Mouse (Mus musculus) intestine, postnatal 0 days (tissue): Measurements from ENCODE around the gene Chd2. TPM values are rescaled to one million over a fixed set of nuclear protein-coding genes. Genes with fewer than 3 reads are reported as not detected.

ENCODE experiments used
- ATAC-seq: fragments of 200-750 bp; cut with Nextera tagmentation; 2 replicates; pipeline ENCODE4 v1.8.0; 2017; ENCODE audit warnings: mild to moderate bottlenecking, moderate TSS enrichment, moderate library complexity
- H3K27ac ChIP-seq: fragments of 300-500 bp; sonication (generic); 2 replicates; pipeline ENCODE4 v1.5.1; 2014; ENCODE audit warnings: mild to moderate bottlenecking, low read depth, low read length, moderate library complexity
- H3K27me3 ChIP-seq: fragments of 300-500 bp; sonication (generic); replicated peaks from 2 replicates; pipeline ENCODE4 v1.6.1; 2014; ENCODE audit warnings: low read length, mixed read lengths; ENCODE audit not compliant: control insufficient read depth, insufficient read depth
- H3K36me3 ChIP-seq: fragments of 300-500 bp; sonication (generic); 2 replicates; pipeline ENCODE4 v1.6.1; 2014; ENCODE audit warnings: mild to moderate bottlenecking, moderate library complexity; ENCODE audit not compliant: control insufficient read depth, insufficient read depth
- H3K4me1 ChIP-seq: fragments of 300-500 bp; sonication (generic); replicated peaks from 2 replicates; pipeline ENCODE4 v1.6.1; 2014; ENCODE audit warnings: antibody characterized with exemption, low read length, mixed read lengths; ENCODE audit not compliant: control insufficient read depth, insufficient read depth
- H3K4me2 ChIP-seq: fragments of 300-500 bp; sonication (generic); replicated peaks from 2 replicates; pipeline ENCODE4 v1.6.1; 2014; ENCODE audit warnings: low read depth, mild to moderate bottlenecking, moderate library complexity
- H3K4me3 ChIP-seq: fragments of 300-500 bp; sonication (generic); 2 replicates; pipeline ENCODE4 v1.5.1; 2014; ENCODE audit warnings: low read depth, low read length
- H3K9ac ChIP-seq: fragments of 300-500 bp; sonication (generic); 2 replicates; pipeline ENCODE4 v1.6.1; 2014; ENCODE audit warnings: mild to moderate bottlenecking, low read depth, low read length
- H3K9me3 ChIP-seq: fragments of 300-500 bp; sonication (generic); 2 replicates; pipeline ENCODE4 v1.6.1; 2016; ENCODE audit warnings: mixed run types; ENCODE audit not compliant: control insufficient read depth
- CTCF ChIP-seq: sonication (generic); IDR thresholded peaks from 2 replicates; pipeline ENCODE4 v1.5.1; 2016; ENCODE audit warnings: low read depth, mild to moderate bottlenecking, control low read depth, antibody characterized with exemption, moderate library complexity
- WGBS: fragments of 180-500 bp; shearing (Covaris S2); extraction: QIAGEN DNeasy Blood & Tissue Kit; methylation state at CpG from one replicate; pipeline ENCODE4 v1.1.7; 2014; 5-methylcytosine and 5-hydroxymethylcytosine counted together
- polyA plus RNA-seq: library from polyadenylated mRNA; unstranded; fragments of >200 nt; fragmentation: Nextera tagmentation; extraction: Ambion mirVana; gene quantifications from 2 replicates; pipeline ENCODE4 v1.2.1, GENCODE M21; 2015

The Chd2 gene
- polyA plus RNA-seq, 1 experiment from 2014 or later: 19.3 TPM

DNA sequence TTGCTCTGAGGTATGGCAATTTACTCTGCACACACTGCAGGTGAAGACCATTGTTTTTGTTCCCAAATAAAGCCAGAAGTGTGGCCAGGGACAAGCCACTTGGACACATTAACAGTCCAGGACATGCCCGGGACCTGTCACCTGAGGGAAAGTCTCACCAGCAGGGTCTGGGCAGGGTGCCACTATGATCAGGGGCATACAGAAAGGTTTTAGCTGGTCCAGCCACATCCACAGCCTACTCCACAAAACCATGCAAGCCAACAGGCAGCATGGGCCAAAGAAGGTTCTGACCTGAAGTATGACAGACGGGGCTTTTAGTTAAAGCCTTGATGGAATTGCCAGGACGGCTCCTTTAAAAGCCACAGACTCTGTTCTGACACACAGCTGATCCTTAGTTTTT is 116.9 kb downstream of the Chd2 start:
- Histone ChIP-seq H3K9ac (no peak overlapping the region), H3K36me3 (peaks cover 29% of the 10 kb centered on the region), H3K27me3 (no peaks in the 10 kb centered on the region), H3K27ac (no peak overlapping the region), H3K4me2 (no peak overlapping the region), H3K4me3 (no peak overlapping the region), H3K4me1 (no peaks in the 10 kb centered on the region), H3K9me3 (no peaks in the 10 kb centered on the region)
- no peak for ATAC-seq
- TF ChIP-seq CTCF: no peak
- WGBS: 74% methylated on average over 3 of the region's 3 CpGs

DNA sequence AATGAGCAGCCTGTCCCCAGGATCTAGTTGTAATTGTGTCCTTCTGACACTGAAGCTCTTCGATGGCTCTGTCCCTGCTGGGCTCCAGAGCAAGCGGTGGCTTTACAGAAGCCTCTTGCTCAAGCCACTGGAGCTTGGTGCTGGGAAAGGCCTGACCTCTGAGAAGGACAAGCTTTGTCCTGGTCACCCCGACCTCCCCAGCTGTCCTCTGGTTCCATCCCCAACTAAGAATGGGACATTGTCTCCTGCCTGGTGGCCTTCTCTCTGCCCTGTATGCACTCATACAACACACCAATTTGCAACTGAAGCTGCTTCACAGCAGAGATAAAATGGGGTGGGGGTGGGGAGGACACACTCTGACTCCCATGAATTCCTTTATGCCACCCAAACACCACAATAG is 117.4 kb downstream of the Chd2 start:
- TF ChIP-seq CTCF: no peak
- WGBS: 62% methylated on average over 3 of the region's 3 CpGs
- no peaks in the 10 kb centered on the region for H3K27me3 ChIP-seq
- H3K27ac ChIP-seq: no peak overlapping the region
- H3K4me3 ChIP-seq: no peak overlapping the region
- H3K4me2 ChIP-seq: no peak overlapping the region
- peaks cover 25% of the 10 kb centered on the region for H3K36me3 ChIP-seq
- ATAC-seq: no peak
- H3K9me3 ChIP-seq: no peaks in the 10 kb centered on the region
- no peak overlapping the region for H3K9ac ChIP-seq
- no peaks in the 10 kb centered on the region for H3K4me1 ChIP-seq

DNA sequence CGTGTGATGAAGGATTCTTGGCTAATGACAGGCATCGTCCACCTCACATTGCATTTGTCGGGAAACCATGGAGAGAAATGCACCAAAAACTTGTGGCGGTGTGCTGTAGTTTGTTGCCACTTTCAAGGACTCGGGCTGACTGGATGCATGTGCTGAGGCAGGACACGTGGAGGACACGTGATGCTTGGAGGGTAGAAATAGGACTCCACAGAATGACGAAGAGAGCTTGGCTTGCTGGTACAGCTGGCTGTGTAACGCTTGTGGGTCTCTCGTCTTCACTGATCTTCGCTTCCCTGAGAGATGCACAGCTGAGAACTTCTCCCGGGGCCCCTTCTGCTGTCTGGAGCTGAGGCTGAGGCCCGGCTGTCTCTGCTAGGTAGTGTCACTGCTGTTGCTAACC is 118.4 kb downstream of the Chd2 start:
- TF ChIP-seq CTCF: no peak
- ATAC-seq: no peak
- WGBS: 74% methylated on average over 13 of the region's 13 CpGs

DNA sequence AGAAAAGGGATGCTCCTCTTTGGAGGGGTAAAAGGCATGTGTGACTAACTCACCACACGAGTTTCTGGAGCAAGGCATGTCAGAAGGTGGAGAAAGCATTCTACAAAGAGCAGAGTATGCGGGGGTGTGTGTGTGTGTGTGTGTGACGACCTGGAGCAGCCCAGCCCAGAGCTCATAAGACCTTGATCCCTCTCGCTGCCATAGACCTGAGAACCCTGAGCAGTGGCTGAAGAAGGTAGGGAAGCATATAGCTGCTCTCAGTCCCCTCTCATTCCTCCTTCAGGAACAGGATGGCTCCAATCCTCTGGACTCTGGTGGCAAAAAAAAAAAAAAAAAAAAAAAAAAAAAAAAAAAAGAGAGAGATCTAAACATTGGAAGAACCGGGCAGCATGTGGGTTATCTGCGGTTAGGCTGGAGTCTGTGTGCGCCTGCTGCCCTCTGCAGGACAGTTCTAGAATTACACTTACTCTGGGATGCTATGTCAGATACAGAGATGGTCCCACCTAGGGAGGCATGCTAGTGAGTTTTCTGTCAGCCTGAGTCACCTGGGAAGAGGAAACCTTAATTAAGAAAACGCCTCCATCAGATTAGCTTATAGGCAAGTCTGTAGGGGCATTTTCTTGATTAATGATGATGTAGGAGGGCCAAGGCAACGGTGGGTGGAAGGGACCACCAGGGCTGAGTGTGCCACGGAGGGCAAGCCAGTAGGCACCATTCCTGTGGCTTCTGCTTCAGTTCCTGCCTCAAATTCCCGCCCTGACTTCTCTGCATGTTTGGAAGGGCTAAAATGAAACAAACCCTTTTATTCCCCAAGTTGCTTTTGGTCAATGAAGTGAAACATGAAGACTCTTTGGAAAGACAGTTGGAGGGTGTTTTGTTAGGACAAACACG is 119.2 kb downstream of the Chd2 start:
- no peak overlapping the region for H3K27ac ChIP-seq

More for the DNA sequence above, 118.4 kb downstream of the Chd2 start:
- Histone ChIP-seq H3K9me3 (no peaks in the 10 kb centered on the region), H3K27ac (no peak overlapping the region), H3K9ac (no peak overlapping the region), H3K36me3 (peaks cover 20% of the 10 kb centered on the region), H3K27me3 (no peaks in the 10 kb centered on the region), H3K4me3 (no peak overlapping the region), H3K4me1 (no peaks in the 10 kb centered on the region), H3K4me2 (no peak overlapping the region)

DNA sequence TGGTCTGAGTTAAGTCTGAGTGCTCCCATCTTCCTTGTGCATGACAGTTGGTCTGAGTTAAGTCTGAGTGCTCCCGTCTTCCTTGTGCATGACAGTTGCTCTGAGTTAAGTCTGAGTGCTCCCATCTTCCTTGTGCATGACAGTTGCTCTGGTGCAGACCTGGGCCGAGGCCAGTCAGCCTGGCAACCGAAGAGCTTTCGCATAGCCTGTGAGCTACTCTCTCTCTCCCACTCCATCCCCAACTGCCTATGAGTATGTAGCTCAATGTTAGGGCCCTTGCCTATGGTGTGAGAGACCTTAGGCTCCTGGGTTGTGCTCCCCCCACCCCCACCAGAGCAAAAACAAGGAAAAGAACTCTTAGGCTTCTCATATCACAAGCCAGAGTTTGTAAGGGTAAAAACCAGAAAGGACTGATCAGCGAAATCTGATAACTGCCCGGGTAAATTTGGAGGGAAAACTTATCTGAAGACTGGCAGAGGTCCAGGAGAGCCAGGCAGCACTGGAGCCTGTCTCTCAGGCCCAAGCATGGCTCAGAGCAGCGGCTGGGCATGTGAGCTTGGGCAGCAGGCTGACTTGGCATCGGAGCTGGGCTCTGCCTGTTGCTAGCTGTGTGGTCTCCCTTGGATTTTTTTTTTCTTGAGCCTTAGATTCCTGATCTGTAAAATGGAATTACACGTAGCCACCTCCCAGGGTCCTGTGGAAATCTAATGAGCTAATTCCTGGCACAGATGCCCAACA is 120.2 kb downstream of the Chd2 start:
- peaks cover 5% of the 10 kb centered on the region; the same call in 1 of the 2 replicates for H3K36me3 ChIP-seq
- H3K9me3 ChIP-seq: no peaks in the 10 kb centered on the region
- H3K4me1 ChIP-seq: no peaks in the 10 kb centered on the region
- no peak for TF ChIP-seq CTCF
- ATAC-seq: no peak
- no peak overlapping the region for H3K4me3 ChIP-seq
- H3K27ac ChIP-seq: no peak overlapping the region
- H3K27me3 ChIP-seq: no peaks in the 10 kb centered on the region
- H3K9ac ChIP-seq: no peak overlapping the region
- no peak overlapping the region for H3K4me2 ChIP-seq
- WGBS: 69% methylated on average over 9 of the region's 9 CpGs

More for the DNA sequence above, 119.2 kb downstream of the Chd2 start:
- Histone ChIP-seq H3K36me3 (peaks cover 12% of the 10 kb centered on the region), H3K4me3 (no peak overlapping the region), H3K9me3 (no peaks in the 10 kb centered on the region), H3K4me1 (no peaks in the 10 kb centered on the region), H3K9ac (no peak overlapping the region), H3K4me2 (no peak overlapping the region), H3K27me3 (no peaks in the 10 kb centered on the region)
- peak; percentile 93 for TF ChIP-seq CTCF
- ATAC-seq: no peak
- 27% methylated on average over 12 of the region's 12 CpGs for WGBS

DNA sequence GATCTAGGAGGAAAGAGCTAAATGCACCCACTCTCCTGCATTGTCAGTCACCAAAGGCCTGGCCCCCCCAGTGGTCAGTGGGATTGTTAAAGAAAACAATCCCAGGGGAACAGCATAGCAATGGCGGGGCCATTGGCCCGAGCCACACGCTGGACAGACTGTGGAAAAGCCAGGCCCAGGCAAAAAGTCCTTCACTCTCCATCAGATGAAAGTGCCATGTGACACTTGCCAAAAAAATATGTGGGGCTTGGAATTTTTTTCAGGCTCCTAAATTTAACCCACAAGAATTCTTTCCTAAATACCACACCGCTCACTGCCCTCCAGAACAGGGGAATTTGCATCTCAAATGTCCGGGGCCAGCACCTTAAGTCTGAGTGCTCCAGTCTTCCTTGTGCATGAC is 120.8 kb downstream of the Chd2 start:
- Histone ChIP-seq H3K4me3 (no peak overlapping the region), H3K9me3 (no peaks in the 10 kb centered on the region), H3K4me1 (no peaks in the 10 kb centered on the region), H3K4me2 (no peak overlapping the region), H3K36me3 (peaks cover 5% of the 10 kb centered on the region; the same call in 1 of the 2 replicates), H3K27me3 (no peaks in the 10 kb centered on the region), H3K9ac (no peak overlapping the region), H3K27ac (no peak overlapping the region)
- 82% methylated on average over 5 of the region's 5 CpGs for WGBS
- TF ChIP-seq CTCF: no peak
- no peak for ATAC-seq
